Mouse (Mus musculus) heart, postnatal 10 days (tissue): Measurements from ENCODE around the gene Ccdc157. TPM values are rescaled to one million over a fixed set of nuclear protein-coding genes. Genes with fewer than 3 reads are reported as not detected.

Experiments used
- DNase-seq, 2 experiments: peaks; one replicate each; pipeline ENCODE4 v3.0.0; 2021
- intact Hi-C: fragments of 180-260 bp; cut with DNase I; formaldehyde crosslinking; loops from one replicate; pipeline ENCODE4 v1.15.1; 2025
- total RNA-seq, 2 experiments: library from RNA; stranded (reverse); gene quantifications; 2 replicates each; pipeline ENCODE4 v1.2.3; 2021

Ccdc157 gene
- total RNA-seq, 2 experiments from 2014 or later = 5.8 to 8.0 TPM

DNA sequence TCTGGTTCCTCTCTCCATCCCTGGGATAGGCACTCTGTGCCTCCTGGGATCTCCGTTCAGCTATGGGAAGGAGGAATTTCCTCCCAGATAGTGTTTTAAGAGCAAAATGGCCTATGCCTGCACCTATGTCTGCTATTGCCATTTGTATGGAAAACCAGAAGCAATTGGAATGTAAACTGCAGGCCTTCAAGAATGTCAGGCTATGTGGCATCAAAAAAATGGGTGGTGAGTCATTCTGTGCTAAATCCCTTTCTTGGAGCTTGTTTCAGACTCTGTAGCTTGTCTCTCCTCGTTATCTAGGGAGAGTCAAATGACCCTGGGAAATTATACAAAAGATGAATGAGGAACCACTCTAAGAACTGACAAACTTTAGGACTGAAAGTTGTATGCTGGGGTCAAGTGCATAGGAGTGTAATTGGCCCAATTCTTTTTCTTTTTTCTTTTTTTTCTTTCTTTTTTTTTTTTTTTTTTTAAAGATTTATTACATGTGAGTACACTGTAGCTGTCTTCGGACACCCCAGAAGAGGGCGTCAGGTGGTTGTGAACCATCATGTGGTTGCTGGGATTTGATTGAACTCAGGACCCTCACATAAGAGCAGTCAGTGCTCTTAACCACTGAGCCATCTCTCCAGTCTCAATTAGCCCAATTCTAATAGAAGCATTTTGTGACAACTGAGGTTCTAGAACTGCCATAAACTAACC lies 24.3 kb upstream of the Ccdc157 start:
- no peak for DNase-seq
- intact Hi-C loops = loop anchor here (1.0 kb wide), 1 partner anchor 35 kb away; no protein-coding TSS in a partner anchor

DNA sequence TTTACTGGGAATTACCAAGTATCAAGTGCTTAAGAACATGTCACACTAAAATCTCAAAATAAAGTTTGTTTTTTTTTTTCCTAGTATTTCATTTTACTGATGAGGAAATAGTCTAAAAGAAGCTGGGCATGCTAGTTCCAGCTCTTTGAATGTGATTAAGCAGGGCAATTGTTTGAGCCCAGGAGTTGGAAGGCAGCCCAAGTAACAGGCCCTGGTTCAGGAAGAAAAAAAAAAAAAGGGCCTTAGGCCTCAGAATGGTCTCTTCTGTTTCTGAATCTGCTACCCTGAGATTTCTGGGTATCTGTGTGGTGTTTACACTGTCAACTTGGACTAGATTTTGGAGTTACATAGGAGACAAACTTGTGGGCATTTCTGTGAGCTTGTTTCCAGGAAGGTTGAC lies 23.4 kb upstream of the Ccdc157 start:
- no peak for DNase-seq
- intact Hi-C loops = no loop called here

DNA sequence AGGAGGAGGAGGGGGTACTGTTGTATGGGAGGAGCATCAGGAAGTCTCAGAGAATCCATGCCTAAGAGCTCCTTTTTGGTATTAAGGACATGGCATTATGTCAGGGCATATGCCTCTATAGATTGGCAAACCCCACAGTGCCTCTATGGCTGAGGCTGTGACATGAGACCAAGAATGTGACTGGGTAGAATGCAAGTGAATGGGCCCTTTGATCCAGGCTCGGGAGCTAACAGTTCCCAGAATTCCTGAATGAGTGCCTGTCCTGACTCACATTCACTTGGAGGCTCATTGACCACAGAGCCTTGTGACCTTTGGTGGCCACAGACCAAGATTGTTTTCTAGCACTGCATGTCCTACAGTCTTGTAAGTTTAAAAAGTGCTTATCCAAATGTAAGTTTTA lies 22.0 kb upstream of the Ccdc157 start:
- DNase-seq = no peak
- intact Hi-C loops = no loop called here

DNA sequence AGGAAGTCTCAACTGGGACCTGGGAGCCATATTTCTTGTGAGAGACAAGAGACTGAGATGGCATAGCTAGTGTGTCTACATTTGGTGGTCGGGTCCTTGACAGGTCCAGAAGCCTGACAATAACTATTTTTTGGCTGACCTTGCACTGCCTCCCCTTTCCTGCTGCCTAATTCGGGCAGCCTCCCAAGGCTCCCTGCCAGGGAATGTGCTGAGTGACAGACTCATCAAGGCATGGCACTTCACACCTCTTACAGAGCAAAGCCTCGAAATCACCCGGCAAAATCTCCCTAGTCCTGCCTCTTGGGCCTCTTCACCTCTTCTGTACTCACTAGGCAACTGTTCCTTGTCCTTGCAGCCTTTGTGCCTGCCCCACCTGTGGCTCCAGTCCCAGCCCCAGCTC lies 17.6 kb upstream of the Ccdc157 start:
- DNase-seq = peak; percentile 81 to 86
- intact Hi-C loops = no loop called here

DNA sequence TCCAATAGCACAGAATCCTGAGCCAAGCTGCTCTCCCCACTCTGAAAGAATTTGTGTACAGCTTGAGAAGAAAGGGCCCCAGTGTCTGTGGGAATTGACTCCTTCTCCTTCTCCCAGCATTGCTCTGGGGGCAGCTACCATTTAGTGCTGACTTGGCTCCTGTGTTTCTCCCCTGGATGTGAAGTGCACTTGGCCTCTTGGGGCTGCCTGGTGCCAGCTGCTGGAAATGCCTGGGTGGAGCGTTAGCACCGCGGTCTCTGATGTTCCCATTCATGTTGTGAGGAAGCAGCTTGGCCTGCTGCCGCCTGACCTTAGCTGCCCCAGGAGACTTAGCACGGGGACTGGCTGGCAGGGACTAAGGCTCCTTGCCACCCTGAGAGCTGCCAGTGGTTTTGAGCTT lies 14.5 kb upstream of the Ccdc157 start:
- peak; percentile 89 for DNase-seq
- intact Hi-C loops = no loop called here

DNA sequence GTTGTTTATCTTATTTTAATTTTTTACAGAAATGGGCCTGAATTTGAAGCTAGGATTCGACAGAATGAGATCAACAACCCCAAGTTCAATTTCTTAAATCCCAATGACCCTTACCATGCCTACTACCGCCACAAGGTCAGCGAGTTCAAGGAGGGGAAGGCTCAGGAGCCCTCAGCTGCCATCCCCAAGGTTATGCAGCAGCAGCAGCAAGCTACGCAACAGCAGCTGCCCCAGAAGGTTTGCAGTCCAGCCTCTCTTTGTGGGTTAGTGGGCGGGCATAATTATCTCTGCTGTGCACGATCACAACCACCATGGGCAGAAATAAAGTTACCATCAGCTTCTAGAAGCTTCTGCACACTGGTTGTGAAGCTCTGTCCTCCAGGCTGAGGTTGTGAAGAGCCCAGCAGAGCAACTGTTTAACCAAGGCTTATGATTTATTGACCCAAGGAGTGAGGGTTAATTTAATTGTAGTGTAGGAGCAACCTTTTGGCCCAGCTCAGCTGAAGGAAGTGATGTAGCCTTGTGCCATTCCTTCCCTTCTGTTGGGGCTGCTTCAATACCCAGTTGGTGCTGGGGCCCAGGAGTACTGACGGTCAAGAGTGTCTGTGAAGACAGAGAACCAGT lies 6.5 kb upstream of the Ccdc157 start:
- intact Hi-C loops = no loop called here
- DNase-seq = no peak

DNA sequence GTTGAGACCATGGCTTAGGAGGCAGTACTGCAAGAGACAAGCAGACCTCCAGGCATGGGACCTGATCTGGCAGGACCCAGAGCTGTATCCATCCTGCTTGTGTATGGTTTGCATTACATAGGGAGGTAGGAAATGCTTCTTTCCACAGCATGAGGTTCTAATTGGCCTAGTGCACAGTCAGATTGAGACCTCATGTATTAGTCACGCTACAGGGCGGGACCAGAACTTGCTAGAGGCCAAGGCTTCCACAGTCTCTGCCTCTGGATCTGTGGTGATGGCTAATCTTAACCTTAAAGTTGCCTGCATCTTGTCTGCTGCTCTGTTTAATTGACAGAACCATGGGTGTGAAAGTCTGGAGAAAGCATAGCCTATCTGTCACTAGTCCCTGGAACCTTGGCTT lies 4.6 kb upstream of the Ccdc157 start:
- DNase-seq = no peak
- intact Hi-C loops = no loop called here

DNA sequence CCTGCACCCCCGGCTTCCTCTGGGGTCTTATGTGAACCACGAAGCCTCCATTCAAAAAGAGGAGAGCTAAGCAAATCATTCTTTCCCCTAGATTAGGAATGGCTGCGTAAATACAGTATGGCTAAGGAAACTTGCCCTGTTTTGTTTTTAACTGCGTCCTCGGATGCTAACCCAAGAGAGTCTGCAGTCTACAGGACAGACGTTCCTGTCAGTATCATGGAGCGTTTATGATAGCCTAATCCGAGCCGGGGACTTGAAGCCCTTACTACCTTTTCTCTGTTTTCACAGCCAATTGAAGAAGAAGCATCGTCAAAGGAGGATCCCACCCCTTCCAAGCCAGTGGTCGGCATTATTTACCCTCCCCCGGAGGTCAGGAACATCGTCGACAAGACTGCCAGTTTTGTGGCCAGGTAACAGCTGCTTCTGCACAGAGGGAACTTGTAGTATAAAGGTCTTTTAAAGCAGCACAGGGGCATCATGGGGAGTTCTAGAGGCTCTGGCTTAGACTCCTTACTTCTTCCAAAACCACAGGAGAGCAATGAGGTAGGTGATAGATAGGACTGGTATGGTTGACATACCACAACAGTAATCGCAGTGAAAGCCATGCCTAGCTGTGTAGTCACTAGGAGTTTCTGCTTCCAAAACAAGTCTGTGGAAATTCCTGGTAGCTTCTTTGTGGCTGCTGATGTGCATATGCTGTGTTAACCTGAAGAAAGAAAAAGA lies 826 bp upstream of the Ccdc157 start:
- no peak for DNase-seq
- intact Hi-C loops = loop anchor here (2.0 kb wide), 2 partner anchors 26 to 58 kb away; partner anchors contain the start of genes Castor1 and Rnf215

DNA sequence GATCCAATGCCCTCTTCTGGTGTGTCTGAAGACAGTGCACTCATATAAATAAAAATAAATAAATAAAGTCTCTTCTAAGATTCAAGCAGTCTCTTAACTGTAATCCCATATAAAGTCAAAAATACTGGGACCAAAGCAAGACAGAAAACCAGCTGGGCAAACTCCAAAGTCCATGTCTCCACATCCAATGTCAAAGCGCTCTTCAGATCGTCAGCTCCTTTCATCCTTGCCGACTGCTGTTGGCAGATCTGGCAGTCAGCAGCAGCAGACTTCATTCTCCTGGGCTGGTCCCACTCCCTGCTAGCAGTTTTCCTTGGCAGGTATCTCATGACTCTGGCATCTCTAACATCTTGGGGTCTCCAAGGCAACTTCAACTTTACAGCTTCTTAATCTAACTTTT lies 1.4 kb downstream of the Ccdc157 start:
- DNase-seq = no peak

DNA sequence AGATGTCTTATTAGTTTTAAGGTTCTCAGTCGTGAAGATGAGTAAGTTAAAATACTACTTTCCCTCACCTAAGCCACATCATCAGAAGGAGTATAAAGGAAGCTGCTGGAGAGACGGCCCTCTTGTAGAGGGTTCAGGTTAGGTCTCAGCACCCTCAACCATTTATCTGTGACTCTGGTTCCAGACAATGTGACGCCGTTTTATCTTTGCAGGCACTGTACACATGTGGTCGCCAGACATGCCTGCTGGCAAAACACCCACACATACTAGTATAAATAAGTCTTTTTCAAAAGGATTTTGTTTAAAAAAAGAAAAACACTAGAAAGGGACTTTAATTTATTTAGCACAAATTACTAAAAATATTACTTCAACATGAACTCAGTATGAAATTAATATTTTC lies 4.5 kb downstream of the Ccdc157 start:
- intact Hi-C loops = no loop called here
- no peak for DNase-seq

More for the DNA sequence above, 1.4 kb downstream of the Ccdc157 start:
- intact Hi-C loops = no loop called here

DNA sequence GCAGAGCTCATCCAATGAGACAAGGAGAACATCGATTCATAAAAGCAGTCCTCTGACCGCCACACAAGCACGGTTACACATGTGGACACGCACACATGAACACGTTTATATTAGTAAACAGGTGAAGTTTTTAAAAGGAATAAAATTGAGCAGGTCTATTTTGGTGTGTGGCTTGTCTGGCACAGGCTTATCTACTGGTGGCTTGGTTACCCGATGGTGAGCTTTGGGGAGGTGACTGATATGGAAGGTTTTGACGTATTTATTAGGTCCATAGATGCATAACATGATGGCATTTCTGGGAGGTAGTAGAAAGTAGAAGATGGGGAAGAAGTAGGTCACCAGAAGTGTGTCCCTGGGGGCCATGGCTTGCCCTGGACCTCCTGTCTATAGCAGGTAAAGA lies 6.4 kb downstream of the Ccdc157 start:
- intact Hi-C loops = no loop called here
- DNase-seq = no peak

DNA sequence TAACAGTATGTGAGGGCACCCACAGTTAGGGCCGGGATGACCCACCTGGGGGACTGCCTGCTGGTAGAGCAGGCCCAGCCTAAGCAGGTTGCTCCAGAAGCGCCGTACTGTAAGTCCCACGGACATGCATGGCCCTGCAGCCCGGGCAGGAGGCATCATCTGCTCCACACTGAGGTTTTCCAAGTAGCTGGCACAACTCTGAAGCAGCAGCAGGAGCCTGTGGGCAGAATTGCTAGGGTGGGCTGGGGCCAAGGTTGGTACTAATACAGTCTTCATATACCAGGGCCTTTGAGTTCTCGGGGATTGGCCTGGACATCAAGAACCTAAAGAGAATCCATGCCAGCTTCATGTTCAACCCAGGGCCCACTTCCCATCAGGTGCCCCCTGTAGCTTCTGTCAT lies 10.2 kb downstream of the Ccdc157 start:
- intact Hi-C loops = no loop called here
- no peak for DNase-seq

DNA sequence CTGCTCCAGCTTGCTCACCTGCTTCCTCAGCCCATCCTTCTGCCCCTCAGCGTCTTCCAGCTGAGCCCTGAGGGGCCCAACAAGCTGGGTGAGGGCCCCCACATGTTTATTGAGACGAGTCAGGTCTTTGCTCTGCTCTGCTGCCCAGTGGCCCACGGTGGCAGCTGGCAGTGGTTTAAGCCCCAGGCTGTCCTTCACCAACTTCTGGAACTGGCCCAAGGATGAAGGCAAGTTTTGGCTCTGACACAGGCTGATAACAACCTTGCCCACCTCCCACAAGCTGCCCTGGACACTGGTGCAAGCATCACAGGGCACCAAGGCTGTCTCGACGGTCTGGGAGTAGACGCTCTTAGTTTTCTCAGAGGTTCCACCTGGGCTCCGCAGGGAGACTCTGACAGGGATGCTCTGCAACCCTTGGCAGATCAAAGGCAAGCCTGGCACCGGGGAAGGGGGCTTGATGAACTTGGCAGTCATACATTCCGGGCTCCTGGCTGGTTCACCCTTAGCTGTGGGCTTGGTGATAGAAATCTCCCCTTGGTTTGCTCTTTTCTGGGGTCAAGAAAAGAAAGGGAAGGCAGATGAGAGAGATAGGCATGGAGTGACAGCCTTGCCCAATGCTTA lies 11.4 kb downstream of the Ccdc157 start:
- intact Hi-C loops = no loop called here
- no peak for DNase-seq

DNA sequence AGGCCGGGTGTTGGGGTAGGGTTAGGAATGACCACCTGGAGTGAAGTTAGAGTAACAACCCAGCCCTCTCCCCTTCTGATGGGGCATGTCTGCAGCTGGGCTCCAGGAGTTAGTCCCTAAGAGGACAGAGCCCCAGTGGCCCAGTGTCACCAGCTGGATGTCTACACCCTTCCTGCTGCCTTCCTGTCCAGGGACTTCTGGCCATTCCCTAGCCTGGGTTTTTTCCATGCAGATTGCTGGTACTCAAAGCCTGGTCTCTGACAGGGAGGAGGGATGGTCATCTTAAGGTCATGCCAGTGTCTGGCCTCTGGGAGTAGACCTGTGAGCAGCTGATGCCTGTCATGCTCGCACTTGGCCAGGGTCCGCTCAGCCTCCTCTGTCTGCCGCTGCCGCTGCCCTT lies 12.0 kb downstream of the Ccdc157 start:
- intact Hi-C loops = no loop called here
- no peak for DNase-seq

DNA sequence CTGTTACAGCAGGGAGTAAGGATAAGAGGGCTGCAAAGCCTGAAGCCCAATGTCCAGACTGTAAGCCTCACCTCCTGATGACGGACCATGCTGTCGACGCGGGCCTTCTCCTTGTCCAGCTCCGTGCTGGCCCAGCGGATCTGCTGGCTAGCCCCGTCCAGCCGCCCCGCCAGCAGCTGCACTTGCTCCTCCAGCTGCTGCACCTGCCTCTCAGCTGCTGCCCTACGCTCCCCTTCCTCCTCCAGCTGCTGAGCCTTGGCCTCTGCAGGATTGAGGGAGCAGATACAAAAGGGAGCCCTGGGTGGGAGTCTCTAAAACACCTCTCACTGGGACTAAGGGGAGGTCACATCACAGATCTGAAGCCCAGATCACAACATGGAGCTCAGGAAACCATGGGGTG lies 13.0 kb downstream of the Ccdc157 start:
- DNase-seq = peak in 1 of 2 experiments; percentile 45
- intact Hi-C loops = no loop called here

DNA sequence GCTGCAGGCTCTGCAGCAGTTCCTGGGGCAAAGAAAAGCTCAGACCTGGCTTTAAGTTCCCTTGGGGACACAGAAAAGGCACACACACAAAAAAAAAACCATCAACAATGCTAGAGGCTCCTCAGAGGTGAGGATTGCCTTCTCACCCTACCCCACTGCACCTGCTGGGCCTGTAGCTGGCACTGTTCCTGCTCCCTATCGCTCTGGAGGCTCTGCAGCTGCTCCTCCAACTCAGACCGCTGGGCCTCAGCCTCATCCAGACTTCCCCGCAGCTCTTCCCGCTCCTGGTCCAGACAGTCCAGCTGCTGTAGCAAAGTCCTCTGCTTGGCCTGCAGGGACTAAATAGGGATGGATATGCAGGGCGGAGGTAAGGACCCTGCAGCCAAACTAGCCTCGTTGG lies 13.7 kb downstream of the Ccdc157 start:
- intact Hi-C loops = no loop called here

DNA sequence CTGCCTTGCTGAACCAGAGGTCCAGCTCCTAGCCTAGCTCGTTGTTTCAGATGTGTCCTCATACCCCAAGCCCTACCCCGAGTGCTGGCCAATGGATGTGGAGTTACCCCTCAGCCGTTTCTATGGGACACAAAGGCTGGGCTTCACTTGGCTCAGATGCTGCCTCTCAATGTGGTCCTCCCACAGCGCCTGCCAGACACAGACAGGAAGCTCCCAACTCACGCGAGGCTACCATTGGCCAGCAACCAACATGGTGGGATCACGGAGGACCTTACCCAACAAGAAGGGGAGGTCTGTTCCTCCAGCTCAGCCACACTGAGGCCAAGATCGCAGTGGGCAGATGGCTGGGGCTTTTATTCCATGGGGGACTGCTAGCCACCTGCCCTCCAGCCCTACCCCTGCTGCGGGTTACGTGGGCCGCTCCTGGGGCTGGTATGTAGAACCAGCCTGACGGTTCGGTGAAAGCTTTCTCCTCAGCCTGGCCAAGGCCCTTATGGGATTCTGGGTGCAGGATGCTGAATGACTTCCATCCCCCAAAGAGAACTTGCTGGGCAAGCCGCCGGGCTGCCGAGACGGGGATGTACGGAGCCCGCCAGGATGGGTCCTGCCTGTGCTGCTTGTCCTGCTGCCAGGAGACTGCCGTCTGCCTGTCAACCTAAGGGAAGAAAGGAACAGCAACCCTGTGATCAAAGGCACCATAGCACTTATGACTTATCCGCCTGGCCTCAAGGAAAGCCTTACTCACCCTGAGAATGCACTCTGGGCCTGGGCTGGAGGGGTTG lies 16.6 kb downstream of the Ccdc157 start:
- no peak for DNase-seq
- intact Hi-C loops = no loop called here

More for the DNA sequence above, 13.7 kb downstream of the Ccdc157 start:
- no peak for DNase-seq

DNA sequence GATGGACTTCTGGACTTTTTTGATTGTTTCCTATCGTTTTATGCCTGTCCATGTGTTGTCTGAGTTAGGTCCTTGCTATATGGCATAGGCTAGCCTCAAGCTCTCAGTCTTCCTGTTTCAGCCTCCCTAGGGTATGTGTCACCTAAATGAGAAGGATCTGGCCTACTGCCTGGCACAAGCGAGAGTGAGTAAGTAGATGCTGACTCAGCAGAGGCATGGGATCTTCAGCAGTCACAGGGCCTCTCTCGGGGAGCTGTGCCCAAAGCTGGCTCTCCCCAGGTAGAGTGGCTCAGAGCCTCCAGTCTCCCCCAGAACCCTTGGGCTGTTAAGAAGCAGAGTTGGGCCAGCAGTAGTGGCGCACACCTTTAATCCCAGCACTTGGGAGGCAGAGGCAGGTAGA lies 17.7 kb downstream of the Ccdc157 start:
- intact Hi-C loops = no loop called here
- no peak for DNase-seq

DNA sequence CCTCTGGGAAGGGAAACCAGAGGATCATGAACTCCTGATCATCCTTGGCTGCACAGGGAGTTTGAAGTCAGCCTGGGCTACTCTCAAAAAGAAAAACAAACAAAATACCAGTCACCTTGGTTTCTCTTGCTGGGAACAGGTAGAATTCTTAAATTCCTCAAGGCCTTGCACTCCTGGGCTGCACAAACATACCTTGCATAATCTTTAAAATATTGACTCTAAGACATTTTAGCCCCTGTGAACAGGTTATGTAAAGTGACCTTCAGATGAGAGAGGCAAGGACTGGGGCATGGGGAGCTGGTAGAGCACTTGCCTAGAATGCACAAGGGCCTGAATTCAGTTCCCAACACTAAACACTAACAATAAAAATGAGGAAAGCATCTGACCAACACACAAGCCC lies 18.6 kb downstream of the Ccdc157 start:
- intact Hi-C loops = no loop called here
- no peak for DNase-seq

DNA sequence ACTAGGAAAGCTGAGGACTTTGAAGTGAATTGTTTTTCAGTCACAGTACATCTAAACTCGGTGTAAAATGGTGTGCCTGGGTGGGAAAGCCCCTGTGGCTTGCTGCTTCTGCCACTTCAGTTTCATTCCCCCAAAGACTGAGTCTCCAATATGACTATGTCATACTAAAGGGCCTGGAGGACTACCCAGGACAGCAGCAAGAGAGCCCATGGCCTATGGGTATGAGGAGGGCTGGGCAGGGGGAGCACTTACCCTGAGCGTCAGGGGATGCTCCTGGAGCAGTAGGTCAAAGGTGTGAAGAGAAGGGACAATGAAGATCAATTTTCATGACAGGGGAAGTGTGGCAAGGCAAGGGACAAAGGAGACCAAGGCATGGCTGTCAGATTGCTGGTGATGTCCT lies 21.1 kb downstream of the Ccdc157 start:
- no peak for DNase-seq
- intact Hi-C loops = loop anchor here (5.0 kb wide), 1 partner anchor 283 kb away; no protein-coding TSS in a partner anchor
